Mouse (Mus musculus): ENCODE measurements around the gene Unc5cl.

Gene Unc5cl

DNA sequence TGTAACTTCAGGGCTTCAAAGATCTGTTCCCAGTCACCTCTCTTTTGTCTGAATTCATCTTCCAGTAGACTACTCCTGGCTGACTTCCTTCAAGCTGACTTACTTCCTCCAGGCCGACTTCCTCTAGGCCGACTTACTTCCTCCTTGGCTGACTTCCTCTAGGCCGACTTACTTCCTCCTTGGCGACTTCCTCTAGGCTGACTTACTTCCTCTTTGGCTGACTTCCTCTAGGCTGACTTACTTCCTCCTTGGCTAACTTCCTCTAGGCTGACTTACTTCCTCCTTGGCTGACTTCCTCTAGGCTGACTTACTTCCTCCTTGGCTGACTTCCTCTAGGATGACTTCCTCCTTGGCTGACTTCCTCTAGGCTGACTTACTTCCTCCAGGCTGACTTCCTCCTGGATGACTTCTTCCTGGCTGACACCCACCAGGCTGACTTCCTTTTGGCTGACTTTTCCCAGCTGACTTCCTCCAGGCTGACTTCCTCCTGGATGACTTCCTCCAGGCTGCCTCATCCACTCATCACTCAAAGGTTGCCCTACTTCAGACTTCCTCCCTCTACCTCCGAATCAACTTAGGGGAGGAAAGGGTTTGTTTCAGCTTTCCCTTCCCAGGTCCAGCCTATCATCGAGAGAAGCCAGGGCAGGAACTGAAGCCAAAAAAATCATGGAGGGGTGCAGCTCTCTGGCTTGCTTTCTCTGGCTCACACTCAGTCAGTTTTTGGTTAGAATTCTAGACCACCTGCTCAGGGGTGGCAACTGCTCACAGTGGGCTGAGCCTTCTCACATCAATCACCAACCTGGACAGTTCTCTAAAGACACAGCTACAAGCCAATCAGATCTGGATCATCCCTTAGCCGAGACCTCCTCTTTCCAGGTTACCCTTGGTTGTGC is 103.4 kb downstream of the Unc5cl start:
- Histone ChIP-seq H3K9me3 (ENCODE audit: low read length) (no peaks in the 10 kb centered on the region), H3K4me3 (replicated peaks; ENCODE audit: low read length) (no peak overlapping the region), H3K27me3 (ENCODE audit: insufficient read depth, low read length) (peaks cover 3% of the 10 kb centered on the region; the same call in 1 of the 2 replicates), H3K36me3 (ENCODE audit: insufficient read depth, low read length) (no peaks in the 10 kb centered on the region), H3K4me1 (replicated peaks; ENCODE audit: low read depth, low read length) (0 out of 2 replicates have a peak, but pooled peaks cover 11% of the 10 kb centered on the region)
- TF ChIP-seq POU5F1 (IDR thresholded peaks at IDR 0.05; ENCODE audit: borderline replicate concordance, low read length): no peak
- no peak for TF ChIP-seq CTCF (conservative IDR thresholded peaks at IDR 0.05; ENCODE audit: low read length)

DNA sequence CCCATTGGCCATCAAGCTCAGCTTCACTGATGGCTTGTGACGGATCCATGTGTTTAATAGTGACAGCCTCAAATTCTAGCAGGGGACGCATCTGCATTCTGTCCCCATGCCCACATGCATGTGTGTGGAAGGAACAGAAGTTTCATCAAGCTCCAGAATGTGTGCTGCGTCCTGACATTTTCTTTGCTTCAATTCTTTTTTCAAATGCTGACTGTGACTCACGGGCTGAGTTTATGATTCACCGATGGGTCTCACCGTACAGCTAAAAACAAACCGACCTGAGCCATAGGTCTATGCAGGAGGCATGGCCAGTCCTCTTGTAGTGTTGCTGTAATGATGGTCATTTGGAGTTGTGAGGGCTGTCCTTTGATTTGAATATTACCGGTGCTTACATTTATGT is 110.2 kb downstream of the Unc5cl start:
- Histone ChIP-seq H3K4me3 (replicated peaks; ENCODE audit: low read length) (no peak overlapping the region), H3K36me3 (ENCODE audit: insufficient read depth, low read length) (no peaks in the 10 kb centered on the region), H3K9me3 (ENCODE audit: low read length) (no peaks in the 10 kb centered on the region), H3K27me3 (ENCODE audit: insufficient read depth, low read length) (peaks cover 5% of the 10 kb centered on the region; the same call in 1 of the 2 replicates), H3K4me1 (replicated peaks; ENCODE audit: low read depth, low read length) (no peaks in the 10 kb centered on the region)
- TF ChIP-seq NANOG (IDR thresholded peaks at IDR 0.05; ENCODE audit: borderline replicate concordance, low read length): no peak
- TF ChIP-seq CTCF (conservative IDR thresholded peaks at IDR 0.05; ENCODE audit: low read length): no peak
- TF ChIP-seq POU5F1 (IDR thresholded peaks at IDR 0.05; ENCODE audit: borderline replicate concordance, low read length): no peak

DNA sequence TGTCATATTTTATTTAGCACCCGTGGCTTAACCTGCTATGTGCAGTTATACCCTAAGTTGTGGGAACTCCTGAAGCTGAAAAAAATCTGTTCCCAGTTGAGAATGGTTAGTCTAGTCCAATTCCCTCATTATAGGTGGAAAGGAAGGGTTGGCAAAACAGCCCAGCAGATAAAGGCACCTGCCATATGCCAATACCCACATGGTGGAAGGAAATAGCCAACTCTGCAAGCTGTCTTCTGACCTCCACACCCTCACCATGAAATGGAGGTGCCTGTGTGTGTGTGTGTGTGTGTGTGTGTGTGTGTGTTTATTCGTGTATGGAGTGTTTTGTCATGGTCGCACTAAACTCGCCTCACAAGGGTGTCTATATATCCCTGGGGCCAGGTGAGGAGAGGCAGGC is 115.0 kb downstream of the Unc5cl start:
- H3K36me3 ChIP-seq (ENCODE audit: insufficient read depth, low read length): no peaks in the 10 kb centered on the region
- peaks cover 5% of the 10 kb centered on the region; the same call in 1 of the 2 replicates for H3K27me3 ChIP-seq (ENCODE audit: insufficient read depth, low read length)
- TF ChIP-seq POU5F1 (IDR thresholded peaks at IDR 0.05; ENCODE audit: borderline replicate concordance, low read length) (no peak), CTCF (conservative IDR thresholded peaks at IDR 0.05; ENCODE audit: low read length) (no peak), NANOG (IDR thresholded peaks at IDR 0.05; ENCODE audit: borderline replicate concordance, low read length) (no peak)
- H3K9me3 ChIP-seq (ENCODE audit: low read length): no peaks in the 10 kb centered on the region
- no peak overlapping the region for H3K4me3 ChIP-seq (replicated peaks; ENCODE audit: low read length)
- no peaks in the 10 kb centered on the region for H3K4me1 ChIP-seq (replicated peaks; ENCODE audit: low read depth, low read length)

DNA sequence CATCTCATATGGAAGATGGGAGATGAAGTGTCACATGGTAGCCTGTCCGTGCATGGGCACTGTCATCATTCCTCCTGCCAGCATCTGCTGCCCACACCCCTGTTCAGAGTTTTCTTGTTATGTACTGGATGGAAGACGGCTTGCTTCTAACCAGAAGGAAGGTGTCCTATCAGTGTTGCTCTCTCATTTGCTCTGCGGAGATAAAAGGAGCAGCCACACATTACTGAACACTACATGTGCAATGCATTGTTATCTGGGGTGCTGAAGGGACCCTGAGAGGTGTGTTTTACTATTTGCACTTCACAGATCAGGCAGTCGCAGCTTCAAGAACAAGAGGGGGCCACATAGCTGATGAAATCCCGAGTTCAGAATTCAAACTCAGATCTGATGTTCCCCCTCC is 126.5 kb downstream of the Unc5cl start:
- H3K27me3 ChIP-seq (ENCODE audit: insufficient read depth, low read length): peaks cover 5% of the 10 kb centered on the region; the same call in 1 of the 2 replicates
- H3K4me3 ChIP-seq (replicated peaks; ENCODE audit: low read length): no peak overlapping the region
- H3K36me3 ChIP-seq (ENCODE audit: insufficient read depth, low read length): no peaks in the 10 kb centered on the region
- H3K4me1 ChIP-seq (replicated peaks; ENCODE audit: low read depth, low read length): peaks cover 4% of the 10 kb centered on the region; the same call in 1 of the 2 replicates
- peaks cover 10% of the 10 kb centered on the region for H3K9me3 ChIP-seq (ENCODE audit: low read length)
- no peak for TF ChIP-seq CTCF (conservative IDR thresholded peaks at IDR 0.05; ENCODE audit: low read length)
- TF ChIP-seq POU5F1 (IDR thresholded peaks at IDR 0.05; ENCODE audit: borderline replicate concordance, low read length): no peak
- TF ChIP-seq NANOG (IDR thresholded peaks at IDR 0.05; ENCODE audit: borderline replicate concordance, low read length): no peak

DNA sequence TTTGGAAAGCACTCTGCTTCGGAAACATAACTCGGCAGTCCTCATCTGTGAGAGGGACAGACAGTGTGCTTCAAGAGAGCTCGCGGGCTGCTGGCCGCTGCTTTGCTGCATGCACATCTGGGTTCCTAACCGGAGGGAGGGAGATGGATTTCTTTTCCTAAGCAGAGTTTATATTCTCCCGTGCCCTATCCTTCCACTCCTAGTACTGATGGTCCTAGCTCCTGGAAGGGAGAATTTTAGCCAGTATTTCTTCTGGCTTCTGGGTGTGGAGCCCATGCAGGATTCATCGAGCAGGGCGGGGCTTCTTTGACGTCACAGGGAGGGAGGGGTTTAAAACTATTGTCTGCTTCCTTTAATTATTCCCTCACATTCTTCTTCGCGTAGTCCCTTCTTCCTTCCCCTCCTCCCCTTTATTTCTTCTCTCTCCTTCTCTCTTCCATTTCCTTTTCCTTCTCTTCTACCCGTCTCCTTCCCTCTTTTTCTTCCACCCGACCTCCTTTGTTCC is 127.8 kb downstream of the Unc5cl start:
- Histone ChIP-seq H3K36me3 (ENCODE audit: insufficient read depth, low read length) (no peaks in the 10 kb centered on the region), H3K4me1 (replicated peaks; ENCODE audit: low read depth, low read length) (peaks cover 4% of the 10 kb centered on the region; the same call in 1 of the 2 replicates), H3K9me3 (ENCODE audit: low read length) (peaks cover 10% of the 10 kb centered on the region), H3K27me3 (ENCODE audit: insufficient read depth, low read length) (peaks cover 5% of the 10 kb centered on the region; the same call in 1 of the 2 replicates), H3K4me3 (replicated peaks; ENCODE audit: low read length) (no peak overlapping the region)
- TF ChIP-seq POU5F1 (IDR thresholded peaks at IDR 0.05; ENCODE audit: borderline replicate concordance, low read length) (no peak), NANOG (IDR thresholded peaks at IDR 0.05; ENCODE audit: borderline replicate concordance, low read length) (no peak)

DNA sequence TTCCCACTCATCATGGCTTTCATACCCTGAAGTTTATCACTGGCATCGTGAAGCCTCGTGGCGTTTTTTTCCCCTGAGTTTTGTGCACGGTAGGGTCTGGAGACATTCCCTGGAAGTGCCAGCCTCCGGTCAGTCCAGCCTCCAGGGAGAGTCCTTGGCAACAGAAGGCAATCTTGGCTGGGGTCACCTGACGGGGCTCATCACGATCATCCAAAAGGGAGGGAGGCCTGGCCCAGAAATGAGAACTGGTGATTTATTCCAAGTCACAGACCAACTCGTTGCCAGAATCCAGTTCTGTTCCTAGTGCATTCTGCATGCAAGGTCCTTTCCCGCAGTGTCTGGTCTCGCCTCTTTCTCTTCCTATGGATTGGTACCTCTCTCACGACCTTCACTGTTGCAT is 128.7 kb downstream of the Unc5cl start:
- Histone ChIP-seq H3K27me3 (ENCODE audit: insufficient read depth, low read length) (peaks cover 5% of the 10 kb centered on the region; the same call in 1 of the 2 replicates), H3K36me3 (ENCODE audit: insufficient read depth, low read length) (no peaks in the 10 kb centered on the region), H3K4me3 (replicated peaks; ENCODE audit: low read length) (no peak overlapping the region), H3K9me3 (ENCODE audit: low read length) (peaks cover 5% of the 10 kb centered on the region; the same call in 1 of the 2 replicates), H3K4me1 (replicated peaks; ENCODE audit: low read depth, low read length) (peaks cover 4% of the 10 kb centered on the region; the same call in 1 of the 2 replicates)
- no peak for TF ChIP-seq NANOG (IDR thresholded peaks at IDR 0.05; ENCODE audit: borderline replicate concordance, low read length)

DNA sequence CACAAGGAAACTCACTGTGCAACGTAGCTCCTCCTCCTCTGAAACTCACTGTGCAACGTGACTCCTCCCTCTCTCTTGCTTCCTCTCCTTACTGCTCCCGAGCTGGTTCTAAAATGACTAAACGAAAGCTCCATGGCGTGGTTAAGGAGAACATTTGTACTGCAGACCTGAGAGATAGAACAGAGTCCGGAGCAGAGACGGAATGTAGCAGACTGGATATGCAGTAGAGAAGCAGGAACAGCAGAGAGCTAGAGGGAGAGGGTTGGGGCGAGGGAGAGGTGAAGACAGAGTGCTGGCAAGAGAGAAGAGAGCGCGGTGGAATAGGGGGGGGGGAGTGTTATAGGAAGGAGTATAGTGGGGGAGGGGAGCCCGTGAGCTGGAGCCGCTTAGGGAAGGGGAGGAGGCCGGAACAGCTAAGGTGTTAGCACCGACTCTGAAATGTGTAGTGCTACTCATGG is 131.2 kb downstream of the Unc5cl start:
- Histone ChIP-seq H3K27me3 (ENCODE audit: insufficient read depth, low read length) (no peaks in the 10 kb centered on the region), H3K4me1 (replicated peaks; ENCODE audit: low read depth, low read length) (peaks cover 4% of the 10 kb centered on the region; the same call in 1 of the 2 replicates), H3K36me3 (ENCODE audit: insufficient read depth, low read length) (no peaks in the 10 kb centered on the region), H3K4me3 (replicated peaks; ENCODE audit: low read length) (no peak overlapping the region), H3K9me3 (ENCODE audit: low read length) (no peaks in the 10 kb centered on the region)
- TF ChIP-seq NANOG (IDR thresholded peaks at IDR 0.05; ENCODE audit: borderline replicate concordance, low read length) (no peak), CTCF (conservative IDR thresholded peaks at IDR 0.05; ENCODE audit: low read length) (no peak), POU5F1 (IDR thresholded peaks at IDR 0.05; ENCODE audit: borderline replicate concordance, low read length) (no peak)

DNA sequence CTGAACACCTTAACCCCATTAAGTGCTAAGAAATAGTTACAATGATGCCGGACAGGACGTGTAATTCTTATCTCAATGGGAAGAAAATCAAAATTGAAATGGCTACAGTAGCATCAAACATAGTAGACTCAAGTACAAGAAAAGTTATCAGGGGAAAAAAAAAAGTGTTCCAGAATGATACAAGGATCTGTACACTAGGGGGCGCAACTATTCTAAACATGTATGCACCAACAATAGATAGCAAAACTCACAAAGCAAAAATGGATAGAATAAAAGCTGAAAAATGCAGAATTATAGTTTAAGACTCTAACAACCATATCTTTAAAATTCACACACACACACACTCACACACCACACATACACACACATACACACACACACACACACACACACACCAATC is 134.0 kb downstream of the Unc5cl start:
- TF ChIP-seq NANOG (IDR thresholded peaks at IDR 0.05; ENCODE audit: borderline replicate concordance, low read length): no peak
- peak; percentile 59 for TF ChIP-seq CTCF (conservative IDR thresholded peaks at IDR 0.05; ENCODE audit: low read length)
- H3K4me3 ChIP-seq (replicated peaks; ENCODE audit: low read length): no peak overlapping the region
- no peaks in the 10 kb centered on the region for H3K27me3 ChIP-seq (ENCODE audit: insufficient read depth, low read length)

More for the DNA sequence above, 134.0 kb downstream of the Unc5cl start:
- no peaks in the 10 kb centered on the region for H3K36me3 ChIP-seq (ENCODE audit: insufficient read depth, low read length)
- H3K4me1 ChIP-seq (replicated peaks; ENCODE audit: low read depth, low read length): peaks cover 4% of the 10 kb centered on the region; the same call in 1 of the 2 replicates
- no peaks in the 10 kb centered on the region for H3K9me3 ChIP-seq (ENCODE audit: low read length)
